Mouse (Mus musculus): ENCODE data around the gene Ube2n. TPM values are rescaled to one million over a fixed set of nuclear protein-coding genes. Genes with fewer than 3 reads are reported as not detected.

Gene Ube2n
- 157 TPM for polyA plus RNA-seq (2012; fragmentation: generic; extraction: Trizol)

- TF ChIP-seq USF1 (IDR thresholded peaks at IDR 0.05; ENCODE audit: low read depth) (no peak), POLR2A (IDR thresholded peaks at IDR 0.05; ENCODE audit: insufficient read length, low read depth) (peak; percentile 89), MAX (IDR thresholded peaks at IDR 0.05; ENCODE audit: low read depth) (no peak), MYOD1 (IDR thresholded peaks at IDR 0.05; ENCODE audit: control insufficient read depth in 1 of 3, insufficient read length in 2 of 3, low read depth in 2 of 3) (peak in 1 of 3 experiments; percentile 0), TCF12 (IDR thresholded peaks at IDR 0.05; ENCODE audit: insufficient read depth, poor library complexity, severe bottlenecking) (no peak), MYOG (IDR thresholded peaks at IDR 0.05; ENCODE audit: control insufficient read depth in 1 of 3, insufficient read depth in 1 of 3, insufficient read length in 2 of 3, low read depth in 2 of 3) (peak in 2 of 3 experiments; percentile 5 to 35), SRF (IDR thresholded peaks at IDR 0.05; ENCODE audit: control insufficient read depth, insufficient read length, low read depth) (peak; percentile 24), CEBPB (IDR thresholded peaks at IDR 0.05; ENCODE audit: insufficient read depth, poor library complexity, severe bottlenecking) (no peak), REST (IDR thresholded peaks at IDR 0.05; ENCODE audit: insufficient read depth, insufficient read length) (peak; percentile 49), POLR2AphosphoS2 (IDR thresholded peaks at IDR 0.05; ENCODE audit: insufficient read length, low read depth) (peak; percentile 89), E2F4 (IDR thresholded peaks at IDR 0.05; ENCODE audit: insufficient read depth) (peak; percentile 5), TCF3 (IDR thresholded peaks at IDR 0.05; ENCODE audit: insufficient read length, low read depth) (no peak)
- no peaks in the 10 kb centered on the region for H3K27me3 ChIP-seq (ENCODE audit: control insufficient read depth, insufficient read depth, insufficient read length)
- peaks cover 4% of the 10 kb centered on the region for H3K36me3 ChIP-seq (ENCODE audit: control insufficient read depth, insufficient read depth)
- H3K79me2 ChIP-seq (ENCODE audit: control insufficient read depth, insufficient read depth) = peaks cover 43% of the 10 kb centered on the region
- peak within 1 kb of the TSS; percentile 65 for H3K4me3 ChIP-seq
- peak within 1 kb of the TSS; percentile 92 for H3K4me2 ChIP-seq (ENCODE audit: low read depth)
- H3ac ChIP-seq (ENCODE audit: control insufficient read depth, insufficient read length) = peak within 1 kb of the TSS; percentile 89
Measured at GRCm38 (mm10) chr10:95514656-95515292, at the start of gene Ube2n. Gene Ube2n (plus strand): TSS chr10:95515145.

DNA sequence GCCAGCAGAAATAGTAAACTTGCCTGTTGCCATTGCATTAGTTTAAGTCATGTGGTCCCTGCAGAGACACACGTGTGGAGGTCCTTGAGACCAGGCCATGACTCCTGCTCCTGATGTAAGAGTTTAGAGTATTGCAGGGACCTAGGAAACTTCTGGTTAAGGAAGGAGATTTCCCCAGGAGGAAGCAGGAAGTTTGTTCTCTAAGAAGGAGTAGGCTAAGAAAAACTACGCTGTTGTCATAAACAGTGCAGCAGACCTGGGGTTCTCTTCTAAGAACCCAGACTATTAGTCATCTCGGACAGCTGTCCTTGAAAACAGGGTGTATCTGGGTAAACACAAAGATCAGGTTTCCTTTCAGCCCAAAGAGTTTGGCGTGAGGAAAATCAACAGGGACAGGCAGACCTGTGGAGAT is 49.5 kb upstream of the Ube2n start:
- Histone ChIP-seq H3K79me2 (ENCODE audit: control insufficient read depth, insufficient read depth) (no peaks in the 10 kb centered on the region), H3K27me3 (ENCODE audit: control insufficient read depth, insufficient read depth, insufficient read length) (no peaks in the 10 kb centered on the region), H3K4me2 (ENCODE audit: low read depth) (peak overlapping the region; percentile 94), H3ac (ENCODE audit: control insufficient read depth, insufficient read length) (no peak overlapping the region), H3K36me3 (ENCODE audit: control insufficient read depth, insufficient read depth) (no peaks in the 10 kb centered on the region), H3K4me3 (no peak overlapping the region)
- no peak for TF ChIP-seq E2F4 (IDR thresholded peaks at IDR 0.05; ENCODE audit: insufficient read depth)
- TF ChIP-seq TCF12 (IDR thresholded peaks at IDR 0.05; ENCODE audit: insufficient read depth, poor library complexity, severe bottlenecking) = peak; percentile 77
- TF ChIP-seq SRF (IDR thresholded peaks at IDR 0.05; ENCODE audit: control insufficient read depth, insufficient read length, low read depth) = no peak
- no peak for TF ChIP-seq TCF3 (IDR thresholded peaks at IDR 0.05; ENCODE audit: insufficient read length, low read depth)
- TF ChIP-seq POLR2AphosphoS2 (IDR thresholded peaks at IDR 0.05; ENCODE audit: insufficient read length, low read depth) = no peak
- TF ChIP-seq USF1 (IDR thresholded peaks at IDR 0.05; ENCODE audit: low read depth) = peak; percentile 70
- peak; percentile 90; the same call in 1 of the 2 replicates for TF ChIP-seq CEBPB (IDR thresholded peaks at IDR 0.05; ENCODE audit: insufficient read depth, poor library complexity, severe bottlenecking)
- TF ChIP-seq MYOG (IDR thresholded peaks at IDR 0.05; ENCODE audit: control insufficient read depth in 1 of 3, insufficient read depth in 1 of 3, insufficient read length in 2 of 3, low read depth in 2 of 3) = peak in 2 of 3 experiments; percentile 9 to 80
- peak; percentile 46 to 76 (median 74) for TF ChIP-seq MYOD1 (IDR thresholded peaks at IDR 0.05; ENCODE audit: control insufficient read depth in 1 of 3, insufficient read length in 2 of 3, low read depth in 2 of 3)
- peak; percentile 85 for TF ChIP-seq MAX (IDR thresholded peaks at IDR 0.05; ENCODE audit: low read depth)
- TF ChIP-seq POLR2A (IDR thresholded peaks at IDR 0.05; ENCODE audit: insufficient read length, low read depth) = peak; percentile 15
- no peak for TF ChIP-seq REST (IDR thresholded peaks at IDR 0.05; ENCODE audit: insufficient read depth, insufficient read length)

DNA sequence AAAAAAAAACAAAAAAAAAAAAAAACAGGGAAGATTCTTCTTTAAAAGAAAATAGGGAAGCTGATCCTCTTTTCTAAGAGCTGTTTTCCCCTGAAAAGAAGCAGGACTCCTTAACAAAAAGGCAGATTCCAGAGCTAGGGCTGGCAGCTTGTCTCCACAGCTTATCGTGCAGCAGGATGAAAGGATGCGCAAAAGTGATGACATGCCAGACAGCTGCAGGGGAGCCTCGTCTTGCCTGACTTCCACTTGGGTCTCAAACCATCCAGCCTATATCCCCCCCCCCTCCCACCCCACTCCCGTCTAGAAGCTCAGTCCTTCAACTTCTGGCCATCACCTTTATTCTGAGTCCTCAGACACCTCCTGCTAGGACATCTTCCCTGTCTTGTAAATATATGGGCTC is 46.1 kb upstream of the Ube2n start:
- Histone ChIP-seq H3K27me3 (ENCODE audit: control insufficient read depth, insufficient read depth, insufficient read length) (no peaks in the 10 kb centered on the region), H3K36me3 (ENCODE audit: control insufficient read depth, insufficient read depth) (no peaks in the 10 kb centered on the region), H3K79me2 (ENCODE audit: control insufficient read depth, insufficient read depth) (no peaks in the 10 kb centered on the region), H3K4me2 (ENCODE audit: low read depth) (no peak overlapping the region), H3ac (ENCODE audit: control insufficient read depth, insufficient read length) (no peak overlapping the region), H3K4me3 (no peak overlapping the region)
- TF ChIP-seq MYOD1 (IDR thresholded peaks at IDR 0.05; ENCODE audit: control insufficient read depth in 1 of 3, insufficient read length in 2 of 3, low read depth in 2 of 3) = peak in 2 of 3 experiments; percentile 75 to 76
- TF ChIP-seq MYOG (IDR thresholded peaks at IDR 0.05; ENCODE audit: control insufficient read depth in 1 of 3, insufficient read depth in 1 of 3, insufficient read length in 2 of 3, low read depth in 2 of 3) = peak in 1 of 3 experiments; percentile 29
- TF ChIP-seq CEBPB (IDR thresholded peaks at IDR 0.05; ENCODE audit: insufficient read depth, poor library complexity, severe bottlenecking) = no peak
- no peak for TF ChIP-seq E2F4 (IDR thresholded peaks at IDR 0.05; ENCODE audit: insufficient read depth)
- TF ChIP-seq USF1 (IDR thresholded peaks at IDR 0.05; ENCODE audit: low read depth) = no peak
- no peak for TF ChIP-seq TCF3 (IDR thresholded peaks at IDR 0.05; ENCODE audit: insufficient read length, low read depth)
- no peak for TF ChIP-seq MAX (IDR thresholded peaks at IDR 0.05; ENCODE audit: low read depth)
- TF ChIP-seq POLR2AphosphoS2 (IDR thresholded peaks at IDR 0.05; ENCODE audit: insufficient read length, low read depth) = no peak

DNA sequence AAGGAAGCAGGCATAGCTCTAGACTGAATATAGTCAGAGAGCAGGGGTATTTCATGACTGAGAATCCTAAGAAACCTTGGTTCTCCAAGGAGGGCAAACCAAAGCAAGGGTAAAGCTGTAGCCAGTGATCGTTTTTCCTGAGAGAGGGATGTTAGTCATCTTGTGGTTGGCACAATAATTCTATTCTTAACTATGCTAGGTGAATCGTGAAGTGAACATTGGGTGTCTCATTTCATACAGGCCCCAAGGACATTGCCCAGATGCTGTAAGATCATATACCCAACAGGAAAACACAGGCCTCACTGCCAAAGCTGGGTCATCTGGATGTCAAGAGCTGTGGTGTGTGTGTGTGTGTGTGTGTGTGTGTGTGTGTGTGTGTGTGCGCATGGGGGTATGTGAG is 43.8 kb upstream of the Ube2n start:
- TF ChIP-seq TCF12 (IDR thresholded peaks at IDR 0.05; ENCODE audit: insufficient read depth, poor library complexity, severe bottlenecking) (no peak), POLR2AphosphoS2 (IDR thresholded peaks at IDR 0.05; ENCODE audit: insufficient read length, low read depth) (no peak), MYOD1 (IDR thresholded peaks at IDR 0.05; ENCODE audit: control insufficient read depth in 1 of 3, insufficient read length in 2 of 3, low read depth in 2 of 3) (peak in 1 of 3 experiments; percentile 38), MYOG (IDR thresholded peaks at IDR 0.05; ENCODE audit: control insufficient read depth in 1 of 3, insufficient read depth in 1 of 3, insufficient read length in 2 of 3, low read depth in 2 of 3) (peak in 1 of 3 experiments; percentile 19)
- Histone ChIP-seq H3K27me3 (ENCODE audit: control insufficient read depth, insufficient read depth, insufficient read length) (no peaks in the 10 kb centered on the region), H3K36me3 (ENCODE audit: control insufficient read depth, insufficient read depth) (no peaks in the 10 kb centered on the region), H3K4me2 (ENCODE audit: low read depth) (peak overlapping the region; percentile 39), H3K79me2 (ENCODE audit: control insufficient read depth, insufficient read depth) (no peaks in the 10 kb centered on the region), H3K4me3 (no peak overlapping the region), H3ac (ENCODE audit: control insufficient read depth, insufficient read length) (no peak overlapping the region)

Measured in myocyte (in vitro differentiated cells).